Mouse (Mus musculus) activated CD4-positive, CD25-positive, alpha-beta regulatory T cell, adult 4 months (primary cell): ENCODE data around the gene Il17rb. TPM values are rescaled to one million over a fixed set of nuclear protein-coding genes. Genes with fewer than 3 reads are reported as not detected.
A peak's percentile ranks its signal among the peaks of the same experiment; 100 is the strongest.

ENCODE experiments used
- ATAC-seq: one replicate; pipeline ENCODE4 v1.8.0; 2017
- polyA plus RNA-seq, 2 experiments: library from polyadenylated mRNA; unstranded; fragments of 100-300 nt; shearing (Covaris generic); gene quantifications; one replicate each; pipeline ENCODE4 v1.2.1; 2017

Gene Il17rb
- polyA plus RNA-seq, 2 experiments from 2014 or later = 1.8 to 2.0 TPM

DNA sequence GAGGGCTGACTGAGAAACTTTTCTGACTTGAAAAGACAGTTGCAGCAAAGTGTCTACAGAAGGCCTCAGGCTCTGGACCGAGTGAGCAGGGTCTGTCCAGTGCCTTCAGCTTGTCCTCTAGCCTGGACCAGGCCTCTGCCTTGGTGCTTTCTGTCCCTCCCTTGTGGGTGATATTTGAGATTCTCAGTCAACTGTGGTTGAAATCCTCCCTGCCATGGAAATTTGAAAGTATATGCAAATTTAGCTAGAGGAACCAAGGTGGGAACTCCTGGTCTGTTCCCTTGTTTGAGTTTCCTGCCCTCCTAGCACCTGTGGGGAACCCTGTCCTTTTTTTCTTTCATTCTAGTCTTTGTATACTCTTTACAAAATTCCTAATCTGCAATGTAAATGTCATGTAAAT, 6.3 kb upstream of the Il17rb start:
- ATAC-seq = no peak

GRCm38 (mm10) chr14:30014487-30014886, 5.8 kb upstream of the Il17rb start:
- ATAC-seq = peak; percentile 61

DNA sequence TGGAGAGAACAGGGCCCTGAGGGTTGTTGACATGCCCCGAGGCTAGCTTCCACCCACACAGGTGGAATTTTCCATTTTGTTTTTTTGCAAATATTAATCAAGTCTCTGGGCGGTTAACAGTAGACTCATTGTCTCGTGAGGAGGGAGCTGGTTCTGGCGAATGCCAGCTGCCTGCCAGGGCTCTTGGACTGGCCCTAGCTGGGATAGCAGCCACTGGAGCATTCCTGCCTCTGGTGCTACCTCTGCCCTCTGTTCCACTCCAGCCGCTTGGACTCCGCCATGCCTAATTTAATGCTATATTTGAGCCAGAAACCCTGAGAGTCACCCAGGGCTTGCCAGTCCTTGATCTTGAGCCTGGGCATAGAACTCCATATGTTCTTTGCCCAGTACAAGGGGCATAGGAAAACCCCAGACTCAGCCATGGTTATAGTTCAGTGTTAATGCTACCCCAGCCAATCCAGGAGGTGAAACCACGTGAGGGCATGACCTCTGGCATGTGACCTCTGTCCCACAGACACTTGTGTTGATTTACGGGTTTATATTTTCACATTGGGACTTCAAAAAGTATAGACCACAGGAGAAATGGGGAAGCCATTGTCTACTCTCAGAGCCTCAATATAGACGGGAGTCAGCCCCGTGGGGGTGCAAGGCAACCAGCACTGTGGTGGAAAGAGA, 3.3 kb upstream of the Il17rb start:
- no peak for ATAC-seq

GRCm38 (mm10) chr14:30009864-30010560, 1.3 kb upstream of the Il17rb start:
- ATAC-seq = no peak

GRCm38 (mm10) chr14:29999475-29999811, 9.3 kb downstream of the Il17rb start:
- ATAC-seq = no peak

- ATAC-seq = no peak
Measured at GRCm38 (mm10) chr14:29998747-29999474, 9.8 kb downstream of the Il17rb start.

DNA sequence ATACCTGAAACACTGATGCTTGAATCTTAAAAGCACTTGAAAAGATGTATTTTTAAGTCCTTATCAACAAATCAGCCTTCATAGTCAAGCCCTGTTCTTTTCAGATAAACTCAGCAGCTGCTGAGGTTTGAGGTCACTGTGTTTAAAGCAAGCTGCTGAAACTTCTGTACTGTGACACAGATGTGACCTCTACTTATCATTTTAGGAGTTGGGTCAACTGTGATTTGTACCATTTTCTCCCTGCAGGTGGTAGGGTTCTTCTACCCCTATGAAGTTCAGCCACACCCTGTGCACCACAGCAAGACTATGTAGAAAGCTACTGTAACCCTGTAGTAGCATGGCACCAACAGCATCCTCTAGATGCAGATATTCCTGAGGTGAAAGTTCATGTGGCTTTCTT, 11.4 kb downstream of the Il17rb start:
- ATAC-seq = no peak

- no peak for ATAC-seq
Measured at GRCm38 (mm10) chr14:29996000-29996751, 12.5 kb downstream of the Il17rb start.

DNA sequence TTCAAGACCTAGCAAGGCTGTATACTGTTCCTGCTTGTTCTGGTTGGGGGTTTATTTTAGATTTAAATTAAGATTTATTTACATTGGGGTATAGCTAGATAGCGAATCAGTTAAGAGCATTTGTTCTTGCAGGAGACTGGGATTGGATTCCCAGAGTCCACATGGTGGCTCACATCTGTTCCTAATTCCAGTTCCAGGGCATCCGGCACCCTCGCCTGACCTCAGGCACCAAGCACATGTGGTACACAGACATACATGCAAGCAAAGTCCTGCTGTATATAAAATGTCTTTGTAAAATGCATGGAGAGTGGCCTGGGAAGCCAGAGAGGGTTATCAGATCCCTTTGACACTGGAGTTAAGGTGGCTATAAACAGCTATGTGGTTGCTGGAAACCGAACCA, 13.7 kb downstream of the Il17rb start:
- no peak for ATAC-seq

DNA sequence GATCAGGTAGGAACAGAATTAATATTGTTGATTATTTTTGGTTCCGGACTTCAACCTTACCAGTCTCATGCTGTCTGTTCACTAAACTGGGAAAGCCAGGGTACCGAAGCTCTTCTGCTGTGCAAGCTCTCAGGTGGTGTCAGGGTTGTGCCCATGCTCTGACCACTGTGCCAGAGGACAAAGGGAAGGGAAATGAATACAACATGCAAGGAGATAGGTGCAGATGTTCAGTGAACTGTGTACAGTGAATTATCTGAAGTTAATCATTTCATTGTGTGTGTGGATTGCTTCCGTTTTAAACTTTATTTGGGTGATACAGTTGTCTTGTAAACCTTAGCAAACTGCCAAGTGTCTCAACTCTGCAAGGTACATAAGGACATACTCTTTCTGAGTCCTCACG, 20.4 kb downstream of the Il17rb start:
- ATAC-seq = no peak

DNA sequence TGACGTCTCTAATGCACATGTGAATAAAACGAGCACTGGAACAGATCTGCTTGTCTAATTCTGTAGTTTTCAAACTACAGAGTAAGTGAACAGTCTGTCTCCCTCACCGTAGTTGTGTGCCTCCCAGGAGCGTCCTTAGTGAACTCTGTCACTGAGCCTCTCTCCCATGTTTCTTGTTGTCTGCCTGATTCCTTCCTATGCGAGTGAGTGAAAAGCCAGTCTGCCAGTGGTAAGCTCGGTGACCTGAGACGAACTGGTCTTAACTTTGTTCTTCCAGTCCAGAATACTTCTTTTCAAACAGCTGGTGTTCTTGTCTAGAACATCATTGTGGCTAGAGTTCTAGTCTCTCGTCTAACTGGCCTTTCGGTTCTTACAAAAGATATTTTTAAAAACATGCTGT, 21.0 kb downstream of the Il17rb start:
- ATAC-seq = no peak

GRCm38 (mm10) chr14:29987276-29987675, 21.4 kb downstream of the Il17rb start:
- ATAC-seq = no peak

DNA sequence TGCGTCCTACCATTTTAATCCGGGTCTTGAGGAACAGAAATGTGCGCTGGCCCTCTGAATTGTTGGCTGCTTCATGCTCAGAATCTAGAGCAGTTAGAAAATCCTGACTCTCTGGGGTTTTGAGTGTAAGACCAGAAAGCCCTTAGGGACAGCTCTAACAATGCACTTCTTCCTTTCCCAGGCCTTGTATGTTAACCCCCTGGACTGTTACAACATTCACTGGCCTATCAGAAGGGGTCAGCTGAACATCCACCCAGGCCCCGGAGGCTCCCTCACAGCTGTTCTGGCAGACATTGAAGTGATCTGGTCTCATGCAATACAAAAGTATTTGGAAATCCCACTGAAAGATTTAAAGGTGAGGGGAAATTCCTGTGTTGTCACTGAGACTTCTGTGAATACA, 22.6 kb downstream of the Il17rb start:
- no peak for ATAC-seq

DNA sequence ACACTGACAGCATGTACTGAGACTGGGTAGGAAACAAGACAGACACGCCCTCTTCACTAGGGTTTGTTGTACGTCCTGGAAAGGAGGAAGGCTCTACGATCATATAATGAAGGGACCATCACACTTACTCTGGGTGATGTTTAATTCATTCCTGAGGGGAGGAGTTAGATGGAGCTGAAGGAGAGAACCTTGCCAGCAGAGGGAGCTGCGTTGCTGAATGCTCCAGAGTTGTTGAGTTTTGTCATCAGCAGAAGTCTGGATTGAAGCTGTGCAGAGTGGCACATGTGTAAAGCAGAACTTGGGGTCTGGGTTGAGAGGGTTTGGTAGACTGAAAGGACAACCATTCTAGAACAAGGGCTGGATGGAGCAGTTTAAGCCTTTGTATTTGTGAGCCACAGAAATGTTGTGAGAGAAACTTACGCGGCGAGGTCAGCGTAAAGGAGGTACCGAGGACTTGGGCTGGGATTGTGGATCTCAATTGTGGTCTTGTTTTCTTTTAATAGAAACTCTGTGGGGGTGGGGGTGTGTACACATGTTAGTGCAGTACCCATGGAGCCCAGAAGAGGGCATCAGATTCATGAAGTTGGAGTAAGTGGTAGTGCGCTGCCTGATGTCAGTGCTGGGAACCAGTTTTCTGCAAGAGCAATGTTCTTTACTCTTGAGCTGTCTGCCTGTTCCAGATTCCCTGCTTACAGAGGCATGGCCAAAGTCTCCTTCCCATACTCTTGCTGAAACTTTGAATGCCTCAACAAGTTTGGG, 28.1 kb downstream of the Il17rb start:
- ATAC-seq = peak; percentile 17

- peak; percentile 81 for ATAC-seq
Measured at GRCm38 (mm10) chr14:29978254-29979204, 30.2 kb downstream of the Il17rb start, which contains the start of gene Actr8. Gene Actr8, plus strand, starts transcription at chr14:29978337.

GRCm38 (mm10) chr14:29976927-29977326, 31.8 kb downstream of the Il17rb start:
- ATAC-seq = no peak

DNA sequence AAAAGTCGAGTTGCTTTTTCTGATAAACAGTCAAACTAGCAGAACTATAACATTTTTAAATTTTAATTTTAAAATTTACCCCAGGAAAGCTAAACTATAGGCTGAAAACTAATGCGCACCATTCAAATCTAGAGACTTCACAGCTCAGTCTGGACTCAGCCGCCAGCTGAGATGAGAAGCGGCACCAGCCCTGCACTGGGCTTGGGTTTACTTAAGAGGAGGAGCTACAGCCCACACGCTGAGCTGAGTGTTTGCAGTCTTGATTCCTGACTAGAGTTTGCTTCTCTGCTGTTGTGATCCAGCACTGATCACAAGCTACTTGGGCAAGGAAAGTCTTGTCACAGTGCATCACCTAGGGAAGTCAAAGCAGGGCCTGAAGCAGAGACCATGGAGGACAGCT, 36.7 kb downstream of the Il17rb start:
- ATAC-seq = no peak

DNA sequence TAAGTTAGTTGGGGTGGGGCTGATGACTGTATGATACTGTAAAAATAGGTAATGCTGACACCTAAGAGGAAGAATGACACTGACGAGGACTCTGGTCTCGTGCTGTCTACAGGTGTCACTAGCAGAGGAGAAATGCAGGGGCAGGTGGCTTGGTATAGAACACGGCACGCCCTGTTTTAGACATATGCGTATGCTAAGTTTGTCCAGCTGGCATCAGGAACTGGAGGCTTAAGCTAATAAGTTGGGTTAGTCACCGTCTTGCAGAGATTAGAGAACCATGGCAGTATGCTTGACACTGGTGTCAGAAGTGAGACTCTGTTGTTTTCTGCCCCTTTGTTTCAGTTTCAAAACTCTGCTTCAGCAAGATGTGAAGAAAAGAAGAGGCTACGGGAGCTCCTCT, 37.2 kb downstream of the Il17rb start:
- ATAC-seq = no peak

GRCm38 (mm10) chr14:29968075-29968821, 40.4 kb downstream of the Il17rb start, which contains the start of gene Selenok:
Gene Selenok, plus strand, starts transcription at chr14:29968308.
- peak; percentile 99 for ATAC-seq

DNA sequence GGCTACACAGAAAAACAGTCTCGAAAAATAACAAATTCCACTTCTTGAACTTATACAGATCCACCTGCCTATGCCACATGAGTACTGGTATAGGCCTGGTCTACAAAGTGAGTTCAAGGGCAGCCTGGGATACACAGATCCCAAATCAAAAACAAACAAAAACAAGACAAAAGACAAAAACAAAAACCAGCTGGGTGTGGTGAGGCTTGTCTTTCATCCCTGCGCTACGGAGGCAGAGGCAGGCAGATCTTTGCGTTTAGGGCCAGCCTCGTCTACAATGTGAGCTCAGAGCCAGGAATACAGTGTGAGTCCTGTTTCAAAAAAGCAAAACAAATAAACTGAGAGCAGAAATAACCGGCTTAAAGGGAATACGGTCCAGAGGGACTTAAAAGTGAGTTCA, 41.1 kb downstream of the Il17rb start:
- peak; percentile 2 for ATAC-seq
